Mouse (Mus musculus): ENCODE measurements around the gene Tmem37. TPM values are rescaled to one million over a fixed set of nuclear protein-coding genes. Genes with fewer than 3 reads are reported as not detected.
"Not testable (repeated sequence)": the region's sequence is repeated elsewhere in the genome, so short reads cannot be mapped to it uniquely, and the experiment has no call there.

Tmem37 gene
- polyA plus RNA-seq, 1 experiment from 2014 or later = 51.3 TPM

GRCm38 (mm10) chr1:120111766-120112165 lies 37.9 kb upstream of the Tmem37 start:
- no peaks in the 10 kb centered on the region for H3K9me3 ChIP-seq (replicated peaks)
- no peaks in the 10 kb centered on the region for H3K27me3 ChIP-seq
- H3K4me1 ChIP-seq = no peaks in the 10 kb centered on the region
- H3K4me3 ChIP-seq (replicated peaks) = no peak overlapping the region
- ATAC-seq (replicated peaks; ENCODE audit: low FRiP score) = no peak
- no peak overlapping the region for H3K27ac ChIP-seq
- peaks cover 49% of the 10 kb centered on the region for H3K36me3 ChIP-seq
- 92% methylated on average over 8 of the region's 8 CpGs for WGBS
- no peak overlapping the region for H3K4me2 ChIP-seq
- H3K9ac ChIP-seq = no peak overlapping the region

- Histone ChIP-seq H3K9me3 (replicated peaks) (no peaks in the 10 kb centered on the region), H3K36me3 (peaks cover 31% of the 10 kb centered on the region), H3K4me2 (no peak overlapping the region), H3K4me3 (replicated peaks) (no peak overlapping the region), H3K27ac (0 out of 2 replicates have a peak overlapping the region, but pooled peaks have one; percentile 18), H3K4me1 (0 out of 2 replicates have a peak, but pooled peaks cover 4% of the 10 kb centered on the region), H3K9ac (no peak overlapping the region), H3K27me3 (no peaks in the 10 kb centered on the region)
- WGBS = 82% methylated on average over 19 of the region's 19 CpGs
- ATAC-seq (replicated peaks; ENCODE audit: low FRiP score) = 0 out of 2 replicates have a peak, but pooled peaks have one; percentile 46
These were observed 36.0 kb upstream of the Tmem37 start for GRCm38 (mm10) chr1:120109741-120110432.

- Histone ChIP-seq H3K27ac (no peak overlapping the region), H3K9me3 (replicated peaks) (no peaks in the 10 kb centered on the region), H3K27me3 (no peaks in the 10 kb centered on the region), H3K9ac (no peak overlapping the region), H3K36me3 (no peaks in the 10 kb centered on the region), H3K4me2 (no peak overlapping the region), H3K4me3 (replicated peaks) (no peak overlapping the region), H3K4me1 (0 out of 2 replicates have a peak, but pooled peaks cover 4% of the 10 kb centered on the region)
- ATAC-seq (replicated peaks; ENCODE audit: low FRiP score) = no peak
- WGBS = 55% methylated on average over 5 of the region's 5 CpGs
These were observed 31.7 kb upstream of the Tmem37 start for GRCm38 (mm10) chr1:120105556-120105959.

GRCm38 (mm10) chr1:120101227-120101609 lies 27.3 kb upstream of the Tmem37 start:
- no peak overlapping the region for H3K27ac ChIP-seq
- 83% methylated on average over 3 of the region's 3 CpGs for WGBS
- ATAC-seq (replicated peaks; ENCODE audit: low FRiP score) = no peak

GRCm38 (mm10) chr1:120100456-120101226 lies 26.8 kb upstream of the Tmem37 start:
- 73% methylated on average over 8 of the region's 8 CpGs for WGBS
- Histone ChIP-seq H3K4me2 (no peak overlapping the region), H3K9ac (no peak overlapping the region), H3K9me3 (replicated peaks) (no peaks in the 10 kb centered on the region), H3K4me3 (replicated peaks) (no peak overlapping the region), H3K36me3 (no peaks in the 10 kb centered on the region), H3K27me3 (no peaks in the 10 kb centered on the region), H3K4me1 (0 out of 2 replicates have a peak, but pooled peaks cover 7% of the 10 kb centered on the region), H3K27ac (no peak overlapping the region)
- ATAC-seq (replicated peaks; ENCODE audit: low FRiP score) = no peak

More at GRCm38 (mm10) chr1:120101227-120101609, 27.3 kb upstream of the Tmem37 start:
- Histone ChIP-seq H3K4me3 (replicated peaks) (no peak overlapping the region), H3K36me3 (no peaks in the 10 kb centered on the region), H3K4me2 (no peak overlapping the region), H3K9ac (no peak overlapping the region), H3K4me1 (0 out of 2 replicates have a peak, but pooled peaks cover 7% of the 10 kb centered on the region), H3K27me3 (no peaks in the 10 kb centered on the region), H3K9me3 (replicated peaks) (no peaks in the 10 kb centered on the region)

GRCm38 (mm10) chr1:120099483-120099882 lies 25.6 kb upstream of the Tmem37 start:
- 59% methylated on average over 6 of the region's 6 CpGs for WGBS
- peak; percentile 44; the same call in 1 of the 2 replicates for ATAC-seq (replicated peaks; ENCODE audit: low FRiP score)
- no peaks in the 10 kb centered on the region for H3K27me3 ChIP-seq

GRCm38 (mm10) chr1:120098327-120098726 lies 24.5 kb upstream of the Tmem37 start:
- no peak for ATAC-seq (replicated peaks; ENCODE audit: low FRiP score)
- Histone ChIP-seq H3K4me2 (no peak overlapping the region), H3K36me3 (no peaks in the 10 kb centered on the region), H3K9me3 (replicated peaks) (no peaks in the 10 kb centered on the region), H3K4me3 (replicated peaks) (no peak overlapping the region), H3K9ac (no peak overlapping the region), H3K4me1 (0 out of 2 replicates have a peak, but pooled peaks cover 3% of the 10 kb centered on the region), H3K27me3 (no peaks in the 10 kb centered on the region), H3K27ac (no peak overlapping the region)
- 18% methylated on average over 7 of the region's 7 CpGs for WGBS

More at GRCm38 (mm10) chr1:120099483-120099882, 25.6 kb upstream of the Tmem37 start:
- Histone ChIP-seq H3K9ac (no peak overlapping the region), H3K4me1 (0 out of 2 replicates have a peak, but pooled peaks cover 3% of the 10 kb centered on the region), H3K4me2 (no peak overlapping the region), H3K9me3 (replicated peaks) (no peaks in the 10 kb centered on the region), H3K27ac (peak overlapping the region; percentile 45; the same call in 1 of the 2 replicates), H3K4me3 (replicated peaks) (no peak overlapping the region), H3K36me3 (no peaks in the 10 kb centered on the region)

GRCm38 (mm10) chr1:120094920-120095319 lies 21.0 kb upstream of the Tmem37 start:
- WGBS = 74% methylated on average over 3 of the region's 3 CpGs
- Histone ChIP-seq H3K27ac (no peak overlapping the region), H3K9ac (no peak overlapping the region), H3K4me1 (0 out of 2 replicates have a peak, but pooled peaks cover 3% of the 10 kb centered on the region), H3K36me3 (no peaks in the 10 kb centered on the region), H3K9me3 (replicated peaks) (no peaks in the 10 kb centered on the region), H3K4me3 (replicated peaks) (no peak overlapping the region), H3K4me2 (no peak overlapping the region), H3K27me3 (no peaks in the 10 kb centered on the region)
- ATAC-seq (replicated peaks; ENCODE audit: low FRiP score) = no peak

- H3K27me3 ChIP-seq; H3K4me1 ChIP-seq; H3K27ac ChIP-seq; H3K36me3 ChIP-seq; H3K4me2 ChIP-seq; H3K9ac ChIP-seq; H3K9me3 ChIP-seq (replicated peaks); H3K4me3 ChIP-seq (replicated peaks): not testable (repeated sequence)
- WGBS = 56% methylated on average over 11 of the region's 14 CpGs
- ATAC-seq (replicated peaks; ENCODE audit: low FRiP score) = peak; percentile 63
These were observed 19.7 kb upstream of the Tmem37 start for GRCm38 (mm10) chr1:120093482-120094134.

GRCm38 (mm10) chr1:120090880-120091570 lies 17.2 kb upstream of the Tmem37 start:
- Histone ChIP-seq H3K36me3 (no peaks in the 10 kb centered on the region), H3K4me1 (no peaks in the 10 kb centered on the region), H3K27ac (no peak overlapping the region), H3K4me2 (no peak overlapping the region), H3K9me3 (replicated peaks) (no peaks in the 10 kb centered on the region), H3K9ac (no peak overlapping the region), H3K4me3 (replicated peaks) (no peak overlapping the region), H3K27me3 (no peaks in the 10 kb centered on the region)
- no peak for ATAC-seq (replicated peaks; ENCODE audit: low FRiP score)
- WGBS = 84% methylated on average over 8 of the region's 8 CpGs

GRCm38 (mm10) chr1:120089180-120089579 lies 15.3 kb upstream of the Tmem37 start:
- no peaks in the 10 kb centered on the region for H3K4me1 ChIP-seq
- 26% methylated on average over 5 of the region's 5 CpGs for WGBS
- ATAC-seq (replicated peaks; ENCODE audit: low FRiP score) = no peak

More at GRCm38 (mm10) chr1:120089180-120089579, 15.3 kb upstream of the Tmem37 start:
- no peaks in the 10 kb centered on the region for H3K36me3 ChIP-seq
- H3K27me3 ChIP-seq = no peaks in the 10 kb centered on the region
- H3K9ac ChIP-seq = no peak overlapping the region
- H3K27ac ChIP-seq = no peak overlapping the region
- H3K9me3 ChIP-seq (replicated peaks) = no peaks in the 10 kb centered on the region
- no peak overlapping the region for H3K4me3 ChIP-seq (replicated peaks)
- H3K4me2 ChIP-seq = no peak overlapping the region
